Mouse (Mus musculus) forebrain, postnatal 0 days (tissue): ENCODE data around the gene BC051665. TPM values are rescaled to one million over a fixed set of nuclear protein-coding genes. Genes with fewer than 3 reads are reported as not detected.
A peak's percentile ranks its signal among the peaks of the same experiment; 100 is the strongest.

Experiments used
- ATAC-seq: fragments of 200-750 bp; cut with Nextera tagmentation; 2 replicates; pipeline ENCODE4 v1.8.0; 2017; ENCODE audit warnings: mild to moderate bottlenecking, moderate library complexity
- DNase-seq: peaks from one replicate; pipeline ENCODE4 v3.0.0-alpha.2; 2015
- H3K27ac ChIP-seq: fragments of 300-500 bp; sonication (generic); 2 replicates; pipeline ENCODE4 v1.5.1; 2014; ENCODE audit warnings: low read depth, mild to moderate bottlenecking, antibody characterized with exemption, low read length, moderate library complexity, mixed read lengths
- H3K27me3 ChIP-seq: fragments of 300-500 bp; sonication (generic); 2 replicates; pipeline ENCODE4 v1.6.1; 2014; ENCODE audit warnings: mild to moderate bottlenecking, low read length, mixed read lengths; ENCODE audit not compliant: insufficient read depth
- H3K36me3 ChIP-seq: fragments of 300-500 bp; sonication (generic); 2 replicates; pipeline ENCODE4 v1.6.1; 2014; ENCODE audit warnings: mild to moderate bottlenecking, moderate library complexity; ENCODE audit not compliant: insufficient read depth
- H3K4me1 ChIP-seq: fragments of 300-500 bp; sonication (generic); 2 replicates; pipeline ENCODE4 v1.6.1; 2014; ENCODE audit warnings: antibody characterized with exemption; ENCODE audit not compliant: insufficient read depth
- H3K4me2 ChIP-seq: fragments of 300-500 bp; sonication (generic); 2 replicates; pipeline ENCODE4 v1.6.1; 2014; ENCODE audit warnings: low read depth, mild to moderate bottlenecking, moderate library complexity
- H3K4me3 ChIP-seq: fragments of 300-500 bp; sonication (generic); 2 replicates; pipeline ENCODE4 v1.5.1; 2014; ENCODE audit warnings: low read depth, low read length, mixed read lengths
- H3K9ac ChIP-seq: fragments of 300-500 bp; sonication (generic); 2 replicates; pipeline ENCODE4 v1.6.1; 2014; ENCODE audit warnings: mild to moderate bottlenecking
- H3K9me3 ChIP-seq: fragments of 300-500 bp; sonication (generic); 2 replicates; pipeline ENCODE4 v1.6.1; 2016; ENCODE audit warnings: low read length
- CTCF ChIP-seq: sonication (generic); IDR thresholded peaks from 2 replicates; pipeline ENCODE4 v1.5.1; 2016; ENCODE audit warnings: antibody characterized with exemption, control low read depth, low read depth
- WGBS: fragments of 180-500 bp; shearing (Covaris S2); extraction: QIAGEN DNeasy Blood & Tissue Kit; methylation state at CpG from one replicate; pipeline ENCODE4 v1.1.7; 2014; 5-methylcytosine and 5-hydroxymethylcytosine counted together
- polyA plus RNA-seq: library from polyadenylated mRNA; unstranded; fragments of >200 nt; fragmentation: Nextera tagmentation; extraction: Ambion mirVana; gene quantifications from 2 replicates; pipeline ENCODE4 v1.2.1, GENCODE M21; 2015
- total RNA-seq: library from RNA; depleted of rRNA; stranded (reverse); fragments of >200 nt; gene quantifications from 2 replicates; pipeline ENCODE4 v1.2.3, GENCODE M21; 2014; rRNA removed

Gene BC051665
- total RNA-seq (not detected in 2 replicates), polyA plus RNA-seq (not detected in 2 replicates)

DNA sequence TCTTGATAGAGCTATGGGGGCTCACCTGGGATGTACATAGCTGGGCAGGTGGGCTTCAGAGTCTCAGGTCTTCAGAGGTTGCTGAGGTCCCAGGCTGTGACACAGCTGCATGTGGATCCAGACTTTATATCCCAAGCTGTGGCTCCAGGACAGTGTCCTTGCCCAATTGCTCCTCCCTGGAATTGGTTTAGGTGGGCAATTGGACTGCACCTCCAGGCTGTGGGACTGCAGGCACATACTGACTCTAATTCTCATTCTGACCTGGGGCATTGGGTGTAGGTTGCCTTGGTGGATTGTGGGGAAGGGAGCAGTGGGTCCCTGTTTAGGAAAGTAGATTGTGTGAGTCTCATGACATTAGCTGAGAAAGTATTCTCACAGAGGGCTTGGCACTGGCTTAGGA is at the start of gene BC051665:
TSS of gene BC051665 (minus strand) at position 101 of the 400 bp plus-strand sequence.
- no peak within 1 kb of the TSS for H3K4me3 ChIP-seq
- TF ChIP-seq CTCF, result no peak
- H3K27me3 ChIP-seq, result no peaks in the 10 kb centered on the region
- no peak for DNase-seq
- H3K4me1 ChIP-seq, result no peaks in the 10 kb centered on the region
- no peak for ATAC-seq
- H3K9me3 ChIP-seq, result no peaks in the 10 kb centered on the region
- no peak within 1 kb of the TSS for H3K4me2 ChIP-seq
- no peak within 1 kb of the TSS for H3K27ac ChIP-seq
- no peaks in the 10 kb centered on the region for H3K36me3 ChIP-seq
- H3K9ac ChIP-seq, result no peak within 1 kb of the TSS

DNA sequence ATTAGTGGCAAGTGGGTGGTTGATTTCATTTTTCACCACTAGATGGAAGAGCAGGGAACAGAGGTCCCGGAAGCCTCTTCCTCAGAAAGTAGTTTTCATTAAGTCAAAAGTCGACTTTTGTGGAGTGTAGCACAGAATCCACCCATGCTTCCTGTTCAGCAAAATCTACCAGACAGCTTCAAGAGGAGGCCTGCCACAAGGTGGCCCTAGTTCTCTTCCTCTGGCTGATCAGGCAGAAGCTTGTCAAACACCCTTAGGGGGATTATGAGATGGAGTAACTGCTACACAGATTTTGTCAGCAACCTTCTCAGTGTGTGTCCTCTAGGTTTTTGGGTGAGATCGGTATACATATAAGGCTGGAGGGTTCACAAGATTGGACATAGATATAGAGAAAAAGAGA is 39.9 kb upstream of the BC051665 start:
- Histone ChIP-seq H3K27me3 (no peaks in the 10 kb centered on the region), H3K9ac (no peak overlapping the region), H3K27ac (no peak overlapping the region), H3K4me3 (no peak overlapping the region), H3K4me1 (no peaks in the 10 kb centered on the region), H3K4me2 (no peak overlapping the region), H3K9me3 (no peaks in the 10 kb centered on the region), H3K36me3 (no peaks in the 10 kb centered on the region)
- ATAC-seq, result no peak
- no peak for DNase-seq
- 71% methylated on average over 3 of the region's 3 CpGs for WGBS
- peak; percentile 34 for TF ChIP-seq CTCF

DNA sequence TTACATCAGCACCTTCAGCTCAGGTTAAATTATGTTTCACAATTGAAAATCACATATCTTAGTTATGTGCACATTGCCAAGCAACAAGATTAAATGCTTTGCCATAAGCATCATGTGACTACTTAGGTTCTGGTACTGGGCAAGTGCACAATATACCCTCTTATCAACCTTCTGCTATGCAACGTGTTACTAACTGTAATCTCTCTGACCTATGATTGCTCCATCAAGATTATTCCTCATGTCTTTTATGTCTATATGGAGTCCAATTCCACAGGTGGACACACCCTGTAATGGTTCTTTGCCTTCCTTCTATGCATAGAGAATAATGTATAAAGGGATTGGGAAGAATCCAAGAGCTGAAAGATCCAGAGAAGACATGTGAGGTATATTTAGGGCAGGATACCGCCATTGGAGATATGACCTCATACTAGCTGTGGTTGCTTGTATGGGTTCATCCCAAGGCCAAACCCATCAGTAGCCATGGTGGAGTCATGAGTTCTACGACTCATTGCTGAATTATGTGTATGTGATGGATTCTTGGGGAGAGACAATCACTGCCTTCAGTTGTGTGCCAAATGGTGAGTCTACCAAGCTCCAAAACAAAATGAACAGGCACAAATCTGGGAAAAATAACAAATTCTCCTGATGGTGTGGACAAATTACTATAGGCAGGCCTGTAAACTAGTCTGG is 34.5 kb upstream of the BC051665 start:
- Histone ChIP-seq H3K4me3 (no peak overlapping the region), H3K27ac (no peak overlapping the region), H3K36me3 (no peaks in the 10 kb centered on the region), H3K4me2 (no peak overlapping the region), H3K9me3 (no peaks in the 10 kb centered on the region), H3K9ac (no peak overlapping the region), H3K4me1 (no peaks in the 10 kb centered on the region), H3K27me3 (no peaks in the 10 kb centered on the region)
- 75% methylated on average over 3 of the region's 3 CpGs for WGBS
- TF ChIP-seq CTCF, result no peak
- DNase-seq (no peak), ATAC-seq (no peak)

DNA sequence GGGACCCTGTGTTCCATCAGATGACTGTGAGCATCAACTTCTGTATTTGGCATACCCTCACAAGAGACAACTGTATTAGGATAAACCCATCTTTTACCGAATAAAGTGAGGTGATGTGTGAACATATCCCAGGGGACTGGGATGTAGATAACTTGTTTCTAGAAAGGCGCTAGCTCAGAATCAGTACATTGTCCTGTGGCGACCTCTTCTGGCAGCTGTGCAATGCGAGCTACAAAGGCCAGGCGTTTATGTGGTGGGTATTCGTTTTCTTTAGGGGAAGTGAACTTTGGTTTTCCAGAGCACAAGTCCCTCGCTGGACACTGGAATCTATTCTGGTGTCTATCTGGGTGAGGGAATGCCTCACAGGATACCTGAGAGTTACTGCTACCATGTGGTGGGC is 33.3 kb upstream of the BC051665 start:
- no peak overlapping the region for H3K4me2 ChIP-seq
- H3K4me3 ChIP-seq, result no peak overlapping the region
- H3K27ac ChIP-seq, result no peak overlapping the region
- ATAC-seq (no peak), DNase-seq (peak; percentile 56)
- no peaks in the 10 kb centered on the region for H3K36me3 ChIP-seq
- no peaks in the 10 kb centered on the region for H3K9me3 ChIP-seq
- TF ChIP-seq CTCF, result peak; percentile 71
- no peaks in the 10 kb centered on the region for H3K4me1 ChIP-seq
- no peak overlapping the region for H3K9ac ChIP-seq
- WGBS, result 14% methylated on average over 7 of the region's 7 CpGs
- no peaks in the 10 kb centered on the region for H3K27me3 ChIP-seq

DNA sequence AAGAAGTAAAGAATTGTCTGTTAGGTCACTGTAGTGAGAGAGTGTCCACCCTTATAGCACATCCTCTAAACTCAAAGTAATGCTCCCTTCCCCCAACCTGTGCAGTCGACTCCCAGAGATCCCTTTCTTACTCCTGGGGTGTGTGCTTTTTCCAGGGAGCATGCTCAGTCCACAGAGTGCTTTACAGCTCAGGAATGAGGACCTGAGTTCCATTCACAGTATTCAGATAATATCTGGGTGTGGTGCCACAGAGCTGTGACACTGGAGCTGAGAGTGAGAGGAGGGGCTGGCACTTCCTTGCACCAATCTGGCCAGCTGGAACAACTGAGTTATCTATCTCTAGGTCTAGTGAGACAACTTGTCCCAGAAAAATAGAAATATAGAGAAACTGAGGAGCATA is 27.6 kb upstream of the BC051665 start:
- no peak for TF ChIP-seq CTCF
- no peak overlapping the region for H3K9ac ChIP-seq
- H3K9me3 ChIP-seq, result no peaks in the 10 kb centered on the region
- H3K4me2 ChIP-seq, result no peak overlapping the region
- H3K36me3 ChIP-seq, result no peaks in the 10 kb centered on the region
- DNase-seq (no peak), ATAC-seq (no peak)
- 69% methylated on average over 1 of the region's 1 CpGs for WGBS
- H3K27me3 ChIP-seq, result no peaks in the 10 kb centered on the region
- no peak overlapping the region for H3K27ac ChIP-seq
- H3K4me1 ChIP-seq, result no peaks in the 10 kb centered on the region
- no peak overlapping the region for H3K4me3 ChIP-seq

DNA sequence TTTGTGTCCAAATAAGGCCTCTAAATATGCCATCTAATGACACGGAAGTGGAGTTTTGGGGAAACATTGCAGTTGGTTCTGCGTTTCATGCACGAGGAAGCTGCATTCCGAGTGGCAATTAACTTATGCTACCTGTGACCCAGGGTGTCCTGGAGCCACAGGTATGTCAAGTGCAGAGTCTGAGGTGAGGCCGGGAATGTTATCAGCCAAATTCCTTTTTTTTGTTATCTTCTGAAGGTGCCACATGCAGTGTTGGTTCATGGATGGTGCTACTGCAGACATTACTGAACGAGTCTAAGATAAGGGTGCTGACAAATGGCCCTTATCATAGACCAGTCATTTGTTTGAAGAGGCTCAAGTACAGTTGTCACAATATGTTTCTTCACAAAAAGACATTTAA is 26.6 kb upstream of the BC051665 start:
- Histone ChIP-seq H3K27ac (no peak overlapping the region), H3K4me2 (no peak overlapping the region), H3K9me3 (no peaks in the 10 kb centered on the region), H3K36me3 (no peaks in the 10 kb centered on the region), H3K4me3 (no peak overlapping the region), H3K4me1 (no peaks in the 10 kb centered on the region), H3K27me3 (no peaks in the 10 kb centered on the region), H3K9ac (no peak overlapping the region)
- TF ChIP-seq CTCF, result no peak
- DNase-seq (no peak), ATAC-seq (no peak)
- WGBS, result 91% methylated on average over 6 of the region's 6 CpGs

DNA sequence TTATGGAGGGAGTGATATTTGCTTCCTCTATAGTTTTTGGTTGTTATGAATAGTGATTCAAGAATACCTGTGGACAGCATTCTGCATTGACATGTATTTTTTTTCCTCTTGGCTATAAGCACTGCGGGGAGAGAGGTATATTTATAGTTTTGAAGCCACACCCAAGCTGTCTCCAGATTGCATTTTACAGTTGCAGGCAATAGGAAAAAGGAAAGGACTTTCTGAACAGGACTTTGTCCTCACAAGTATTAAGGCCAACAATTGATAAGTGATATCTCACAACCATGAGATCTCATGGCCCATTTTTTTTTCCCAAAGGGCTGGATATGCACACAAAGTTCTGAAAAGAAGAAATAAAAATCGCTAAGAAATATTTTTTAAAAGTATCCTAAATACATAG is 23.5 kb upstream of the BC051665 start:
- H3K9ac ChIP-seq, result no peak overlapping the region
- H3K27ac ChIP-seq, result no peak overlapping the region
- TF ChIP-seq CTCF, result no peak
- no peak overlapping the region for H3K4me3 ChIP-seq
- no peaks in the 10 kb centered on the region for H3K27me3 ChIP-seq
- no peak overlapping the region for H3K4me2 ChIP-seq
- DNase-seq (no peak), ATAC-seq (no peak)
- H3K36me3 ChIP-seq, result no peaks in the 10 kb centered on the region
- H3K4me1 ChIP-seq, result no peaks in the 10 kb centered on the region
- 80% methylated on average over 2 of the region's 2 CpGs for whole genome bisulfite sequencing
- H3K9me3 ChIP-seq, result no peaks in the 10 kb centered on the region
